11 mouse cellular contexts compared by ENCODE assay signal in the genomic region with DNA sequence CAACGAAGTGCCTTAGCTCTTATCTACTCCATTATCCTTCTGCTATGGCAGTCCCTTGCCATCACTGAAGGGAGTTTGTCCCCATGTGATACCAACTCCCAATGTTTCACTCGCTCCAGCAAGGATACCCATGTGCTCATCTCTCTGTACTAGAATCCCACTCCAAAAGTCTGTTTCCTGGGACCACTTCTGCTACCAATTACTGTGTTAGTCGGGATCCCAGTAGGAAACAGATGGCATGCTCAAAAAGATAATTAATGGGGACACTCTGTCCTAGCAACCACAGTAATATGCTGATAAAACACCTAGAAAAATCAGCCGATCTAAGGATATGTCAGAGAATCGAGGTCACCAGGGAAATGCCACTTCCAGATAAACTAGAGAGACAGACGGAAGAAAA. TPM values are rescaled to one million over a fixed set of nuclear protein-coding genes. Genes with fewer than 3 reads are reported as not detected.
"Had no signal": no experiment of that assay in that cellular context is flagged by ENCODE, and none has a peak within 500 bp of the region (broad histone marks: within the 10 kb centered on the region; RNA-seq: fewer than 3 reads in every experiment).

No protein-coding gene starts in this region.

- H3K27ac ChIP-seq: kidney, embryonic 15.5 days; limb, embryonic 15.5 days; liver, embryonic 12.5 days had no signal

- H3K4me3 ChIP-seq: kidney, embryonic 15.5 days; limb, embryonic 15.5 days; liver, embryonic 12.5 days had no signal

- H3K36me3 ChIP-seq: kidney, embryonic 15.5 days; limb, embryonic 15.5 days; liver, embryonic 12.5 days had no signal

- H3K9me3 ChIP-seq: kidney, embryonic 15.5 days; limb, embryonic 15.5 days; liver, embryonic 12.5 days had no signal

- H3K9ac ChIP-seq: kidney, embryonic 15.5 days; limb, embryonic 15.5 days; liver, embryonic 12.5 days; lung, embryonic 14.5 days had no signal

- DNase-seq: kidney, adult 2 months; kidney, postnatal 25 days; lung, embryonic 14.5 days; lung, postnatal 10 days; lung, postnatal 4 days; right cerebral cortex, postnatal 14 days; thymus, postnatal 4 days had no signal

- H3K4me1 ChIP-seq: kidney, embryonic 15.5 days; limb, embryonic 15.5 days; liver, embryonic 12.5 days had no signal

RNA-seq across cellular contexts. Expression of gene Brsk2, which starts 41.0 kb away (rescaled TPM):
- total RNA-seq: megakaryocyte, adult 5-6 weeks had no signal
